Mouse (Mus musculus) CH12.LX (cell line): Measurements from ENCODE around the gene Cited4. TPM values are rescaled to one million over a fixed set of nuclear protein-coding genes. Genes with fewer than 3 reads are reported as not detected.

Experiments used
- DNase-seq: peaks from one replicate; pipeline ENCODE4 v3.0.0-alpha.2; 2013; ENCODE audit errors: extremely low read depth
- H3K27ac ChIP-seq: 2 replicates; pipeline ENCODE4 v1.5.1; 2012; ENCODE audit warnings: low read depth, mild to moderate bottlenecking, control low read depth, moderate library complexity; ENCODE audit not compliant: insufficient read depth
- H3K27me3 ChIP-seq: replicated peaks from 2 replicates; pipeline ENCODE3; 2012; ENCODE audit warnings: inconsistent platforms
- H3K36me3 ChIP-seq, 2 experiments: replicated peaks in 1 of 2; 2 replicates each; pipeline versions ENCODE3 to v1.6.1; 2012; ENCODE audit warnings: inconsistent platforms in 1 of 2, low read length in 1 of 2, mild to moderate bottlenecking in 1 of 2, mixed read lengths in 1 of 2, moderate library complexity in 1 of 2; ENCODE audit not compliant: control insufficient read depth in 1 of 2, insufficient read depth in 1 of 2
- H3K4me1 ChIP-seq, 2 experiments: 2 replicates each; pipeline ENCODE4 v1.6.1; 2012; ENCODE audit warnings: inconsistent platforms in 1 of 2, moderate library complexity in 1 of 2; ENCODE audit not compliant: insufficient read depth in 2 of 2, control insufficient read depth in 1 of 2
- H3K4me2 ChIP-seq: 2 replicates; pipeline ENCODE4 v1.6.1; 2012; ENCODE audit warnings: low read depth, mild to moderate bottlenecking, control low read depth; ENCODE audit not compliant: poor library complexity, insufficient read depth, severe bottlenecking
- H3K4me3 ChIP-seq, 3 experiments: fragments of 150-350 bp in 1 of 3; sonication (generic) in 1 of 3; replicated peaks in 1 of 3; 2 replicates each; pipeline versions ENCODE3 to v1.5.1; 2011 to 2012; ENCODE audit warnings: low read depth in 2 of 3, low read length in 2 of 3, mild to moderate bottlenecking in 2 of 3, moderate library complexity in 2 of 3, control low read depth in 1 of 3, improper control_type of control experiment in 1 of 3, inconsistent platforms in 1 of 3, mixed read lengths in 1 of 3; ENCODE audit not compliant: poor library complexity in 1 of 3
- H3K79me2 ChIP-seq: replicated peaks from 2 replicates; pipeline ENCODE4 v1.6.1; 2012; ENCODE audit warnings: mild to moderate bottlenecking, moderate library complexity; ENCODE audit not compliant: control insufficient read depth, poor library complexity, insufficient read depth, severe bottlenecking; ENCODE audit errors: extremely low read depth
- H3K9ac ChIP-seq: 2 replicates; pipeline ENCODE4 v1.6.1; 2012; ENCODE audit warnings: low read depth, mild to moderate bottlenecking, control low read depth, moderate library complexity; ENCODE audit not compliant: insufficient read depth
- H3K9me3 ChIP-seq: replicated peaks from 2 replicates; pipeline ENCODE3; 2012; ENCODE audit warnings: low read length, inconsistent platforms, mixed read lengths
- CTCF ChIP-seq, 2 experiments: IDR thresholded peaks in 1 of 2; conservative IDR thresholded peaks in 1 of 2; 2 replicates each; pipeline ENCODE4 v1.5.1; 2011 to 2012; ENCODE audit warnings: low read depth in 2 of 2, low read length in 2 of 2, improper control_type of control experiment in 1 of 2, inconsistent platforms in 1 of 2, mild to moderate bottlenecking in 1 of 2, moderate library complexity in 1 of 2
- ELF1 ChIP-seq: IDR thresholded peaks from 2 replicates; pipeline ENCODE4 v1.6.1; 2014; ENCODE audit warnings: low read depth, mild to moderate bottlenecking, inconsistent platforms, low read length, improper control_type of control experiment
- EP300 ChIP-seq: IDR thresholded peaks from 2 replicates; pipeline ENCODE4 v1.6.1; 2011; ENCODE audit warnings: low read length, improper control_type of control experiment
- JUN ChIP-seq: IDR thresholded peaks from 2 replicates; pipeline ENCODE4 v1.6.1; 2011; ENCODE audit warnings: low read depth, mild to moderate bottlenecking, low read length, improper control_type of control experiment, moderate library complexity; ENCODE audit not compliant: insufficient read depth
- MAX ChIP-seq: IDR thresholded peaks from 2 replicates; pipeline ENCODE4 v1.6.1; 2011; ENCODE audit warnings: low read length, improper control_type of control experiment
- MXI1 ChIP-seq: IDR thresholded peaks from 2 replicates; pipeline ENCODE4 v1.6.1; 2011; ENCODE audit warnings: mild to moderate bottlenecking, low read depth, low read length, improper control_type of control experiment
- NRF1 ChIP-seq: IDR thresholded peaks from 2 replicates; pipeline ENCODE4 v1.6.1; 2014; ENCODE audit warnings: low read depth, mild to moderate bottlenecking, inconsistent platforms, low read length, improper control_type of control experiment, moderate library complexity
- PAX5 ChIP-seq: IDR thresholded peaks from 2 replicates; pipeline ENCODE4 v1.6.1; 2012; ENCODE audit warnings: low read length, inconsistent platforms, mixed read lengths
- POLR2A ChIP-seq: IDR thresholded peaks from 2 replicates; pipeline ENCODE4 v1.6.1; 2011; ENCODE audit warnings: low read depth, mild to moderate bottlenecking, improper control_type of control experiment, low read length
- RAD21 ChIP-seq: IDR thresholded peaks from 2 replicates; pipeline ENCODE4 v1.6.1; 2011; ENCODE audit warnings: low read depth, mild to moderate bottlenecking, low read length, improper control_type of control experiment, moderate library complexity
- SIN3A ChIP-seq: IDR thresholded peaks from 2 replicates; pipeline ENCODE4 v1.6.1; 2012; ENCODE audit warnings: low read length, improper control_type of control experiment, inconsistent platforms
- TCF12 ChIP-seq: IDR thresholded peaks from 2 replicates; pipeline ENCODE4 v1.6.1; 2014; ENCODE audit warnings: low read depth, mild to moderate bottlenecking, inconsistent platforms, low read length, improper control_type of control experiment
- ZC3H11A ChIP-seq: IDR thresholded peaks from 2 replicates; pipeline ENCODE4 v1.6.1; 2012; ENCODE audit warnings: low read depth, mild to moderate bottlenecking, inconsistent platforms, low read length, improper control_type of control experiment
- ZMIZ1 ChIP-seq: IDR thresholded peaks from 2 replicates; pipeline ENCODE4 v1.6.1; 2012; ENCODE audit warnings: low read depth, mild to moderate bottlenecking, inconsistent platforms, low read length, improper control_type of control experiment
- dilution Hi-C: fragments of 300-500 bp; cut with MboI; formaldehyde crosslinking; loops from 2 replicates; pipeline ENCODE4 v1.14.3; 2020; ENCODE audit warnings: low sequenced_read_pairs; ENCODE audit not compliant: extremely low pct_unique_long_range_greater_than_20kb, extremely low pct_ligation_motif_present
- in situ Hi-C: fragments of 300-500 bp; cut with MboI; formaldehyde crosslinking; loops from 3 replicates; pipeline ENCODE4 v1.14.3; 2019; ENCODE audit warnings: low sequenced_read_pairs, low pct_ligation_motif_present, low pct_unique_long_range_greater_than_20kb, mixed read lengths
- polyA plus RNA-seq: library from polyadenylated mRNA; unstranded; fragments of >175 nt; gene quantifications from 2 replicates; pipeline ENCODE4 v1.2.1, GENCODE M21; 2012; ENCODE audit warnings: low read depth; ENCODE audit not compliant: insufficient read length
- total RNA-seq, 2 experiments: library from RNA; depleted of rRNA; stranded (reverse); fragments of 300-350 nt in 1 of 2; fragments of >200 nt in 1 of 2; gene quantifications; 2 replicates each; pipeline ENCODE4 v1.2.3; 2012 to 2014

Cited4 gene
- total and polyA plus RNA-seq, 3 experiments = 0.25 to 0.36 TPM; not detected in 1

DNA sequence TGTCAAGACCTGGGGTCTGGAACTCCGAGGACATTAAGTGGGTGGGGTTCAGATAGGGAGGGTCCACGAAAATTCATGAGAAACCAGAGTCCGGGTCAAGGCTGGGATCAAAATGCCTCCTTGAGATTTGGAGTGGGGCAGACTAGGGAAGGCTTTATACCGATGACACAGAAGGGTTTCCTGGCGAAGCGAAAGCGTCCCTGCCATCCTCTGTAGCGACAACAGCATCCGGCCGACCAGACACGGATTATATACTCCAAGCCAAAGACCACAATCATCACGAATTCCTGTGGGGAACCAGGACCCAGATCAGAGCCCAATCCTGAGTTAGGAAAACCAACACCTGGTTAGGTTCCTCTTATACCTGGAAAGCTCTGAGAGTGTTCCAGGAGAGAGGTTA is 50.4 kb downstream of the Cited4 start:
- Histone ChIP-seq H3K4me1 (peaks cover 21 to 35% of the 10 kb centered on the region in 2 experiments), H3K9me3 (no peaks in the 10 kb centered on the region), H3K36me3 (no peaks in the 10 kb centered on the region), H3K27me3 (peaks cover 16% of the 10 kb centered on the region), H3K4me2 (no peak overlapping the region), H3K27ac (no peak overlapping the region), H3K79me2 (no peaks in the 10 kb centered on the region), H3K9ac (no peak overlapping the region), H3K4me3 (no peak overlapping the region)
- dilution Hi-C loops (no loop called here), in situ Hi-C loops (no loop called here)
- no peak for DNase-seq
- TF ChIP-seq JUN (no peak), NRF1 (no peak), SIN3A (no peak), TCF12 (no peak), RAD21 (no peak), ZMIZ1 (no peak), PAX5 (no peak), ZC3H11A (no peak), POLR2A (no peak), MAX (no peak), CTCF (conservative IDR thresholded peaks at IDR 0.05 in 1 of 2, IDR thresholded peaks at IDR 0.05 in 1 of 2; ENCODE audit: low read depth in 2 of 2, low read length in 2 of 2) (no peak), EP300 (no peak), ELF1 (no peak), MXI1 (no peak)

Other genes starting within 250 kb of the Cited4 start
- gene Slfnl1, start 134.3 kb upstream of the Cited4 start, total RNA-seq (2012; rRNA removed) = 0.17 TPM in 1 of 2 replicates, not detected in the other
- gene Slfnl1, start 134.3 kb upstream of the Cited4 start, total RNA-seq (2014; rRNA removed) = not detected in 2 replicates
- not detected in 2 replicates for gene Slfnl1, start 134.3 kb upstream of the Cited4 start, polyA plus RNA-seq
- 93.2 and 114 TPM in 2 replicates for gene Ctps, start 96.3 kb upstream of the Cited4 start, total RNA-seq (2012; rRNA removed)
- gene Ctps, start 96.3 kb upstream of the Cited4 start, total RNA-seq (2014; rRNA removed) = 179 and 187 TPM in 2 replicates
- 140 and 148 TPM in 2 replicates for gene Ctps, start 96.3 kb upstream of the Cited4 start, polyA plus RNA-seq
- gene Gm8439, start 77.8 kb upstream of the Cited4 start, total RNA-seq (2012; rRNA removed) = not detected in 2 replicates
- gene Gm8439, start 77.8 kb upstream of the Cited4 start, total RNA-seq (2014; rRNA removed) = not detected in 2 replicates
- gene Gm8439, start 77.8 kb upstream of the Cited4 start, polyA plus RNA-seq = not detected in 2 replicates
- 0.04 and 0.08 TPM in 2 replicates for gene Kcnq4, start 82.0 kb downstream of the Cited4 start, total RNA-seq (2012; rRNA removed)
- gene Kcnq4, start 82.0 kb downstream of the Cited4 start, total RNA-seq (2014; rRNA removed) = not detected in 2 replicates
- 0.10 TPM in 1 of 2 replicates, not detected in the other for gene Kcnq4, start 82.0 kb downstream of the Cited4 start, polyA plus RNA-seq
- 33.6 and 39.9 TPM in 2 replicates for gene Nfyc, start 165.0 kb downstream of the Cited4 start, total RNA-seq (2012; rRNA removed)
- 36.7 and 41.0 TPM in 2 replicates for gene Nfyc, start 165.0 kb downstream of the Cited4 start, total RNA-seq (2014; rRNA removed)
- 44.4 and 51.1 TPM in 2 replicates for gene Nfyc, start 165.0 kb downstream of the Cited4 start, polyA plus RNA-seq
- gene Rims3, start 188.2 kb downstream of the Cited4 start, total RNA-seq (2012; rRNA removed) = 0.04 and 0.17 TPM in 2 replicates
- 0.05 TPM in 1 of 2 replicates, not detected in the other for gene Rims3, start 188.2 kb downstream of the Cited4 start, total RNA-seq (2014; rRNA removed)
- 0.08 and 0.13 TPM in 2 replicates for gene Rims3, start 188.2 kb downstream of the Cited4 start, polyA plus RNA-seq